Mouse (Mus musculus): ENCODE results near the gene Gucy1b2. TPM values are rescaled to one million over a fixed set of nuclear protein-coding genes. Genes with fewer than 3 reads are reported as not detected.

Gucy1b2 gene
- polyA plus RNA-seq, 1 experiment from 2014 or later, result not detected

DNA sequence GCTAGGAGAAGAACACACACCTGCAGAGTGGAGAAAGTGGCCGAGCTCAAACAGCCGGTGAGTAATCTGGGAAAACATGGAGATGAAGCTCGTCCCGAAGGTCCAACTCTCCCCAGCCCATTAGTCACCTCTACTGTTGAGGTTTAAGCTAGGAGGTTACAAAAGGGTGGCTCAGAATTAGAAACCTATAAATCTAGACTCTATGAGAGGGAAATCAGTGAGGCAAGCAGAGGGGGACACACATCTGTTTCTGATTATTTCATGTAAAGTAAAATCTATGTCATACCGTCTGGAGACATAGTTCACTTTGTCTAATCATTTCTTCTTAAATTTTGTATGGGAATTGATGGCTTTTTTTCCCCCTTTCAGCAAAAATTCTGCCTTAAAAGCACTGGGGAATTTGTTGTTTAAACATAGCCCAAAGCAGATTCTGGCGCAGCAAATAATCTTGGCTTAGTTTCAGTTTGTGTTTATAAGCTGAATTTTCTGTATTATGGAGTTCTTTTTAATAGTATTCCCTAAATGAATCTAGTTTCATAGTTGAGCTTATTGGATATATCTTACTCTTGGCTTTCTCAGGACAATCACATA is 12.2 kb downstream of the Gucy1b2 start:
- H3K9ac ChIP-seq, result no peak overlapping the region
- no peak overlapping the region for H3K4me3 ChIP-seq (replicated peaks)
- 64% methylated on average over 6 of the region's 6 CpGs for WGBS (ENCODE audit: insufficient replicate concordance)
- H3K27ac ChIP-seq, result no peak overlapping the region
- H3K9me3 ChIP-seq (replicated peaks), result no peaks in the 10 kb centered on the region
- DNase-seq, result no peak
- H3K4me1 ChIP-seq (replicated peaks), result no peaks in the 10 kb centered on the region
- no peaks in the 10 kb centered on the region for H3K36me3 ChIP-seq
- no peak for ATAC-seq (ENCODE audit: low read depth)
- no peak overlapping the region for H3K4me2 ChIP-seq
- H3K27me3 ChIP-seq, result no peaks in the 10 kb centered on the region

DNA sequence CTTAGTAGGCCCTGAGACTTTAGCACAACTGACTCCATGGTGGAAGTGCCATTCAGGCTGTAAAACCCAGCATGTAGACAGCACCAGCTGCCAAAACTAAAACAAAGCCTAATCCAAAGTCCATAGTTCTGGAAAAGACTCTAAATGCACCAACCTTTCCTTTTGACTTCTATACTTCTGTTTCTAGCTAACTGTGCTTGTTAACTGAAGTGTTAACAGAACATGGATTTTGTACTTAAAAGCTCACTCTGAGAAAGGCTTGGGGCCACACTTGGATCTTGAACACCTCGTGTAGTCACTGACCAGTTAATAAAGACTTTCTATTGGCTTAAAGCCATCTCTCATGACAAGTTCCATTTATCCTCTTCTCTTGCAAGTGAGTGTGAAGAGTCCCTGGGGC is 13.1 kb downstream of the Gucy1b2 start:
- H3K36me3 ChIP-seq, result no peaks in the 10 kb centered on the region
- no peak overlapping the region for H3K9ac ChIP-seq
- WGBS (ENCODE audit: insufficient replicate concordance), result 51% methylated on average over 1 of the region's 1 CpGs
- H3K27ac ChIP-seq, result no peak overlapping the region
- H3K9me3 ChIP-seq (replicated peaks), result no peaks in the 10 kb centered on the region
- no peaks in the 10 kb centered on the region for H3K27me3 ChIP-seq
- no peak for ATAC-seq (ENCODE audit: low read depth)
- DNase-seq, result no peak
- H3K4me2 ChIP-seq, result no peak overlapping the region
- H3K4me1 ChIP-seq (replicated peaks), result no peaks in the 10 kb centered on the region
- H3K4me3 ChIP-seq (replicated peaks), result no peak overlapping the region

DNA sequence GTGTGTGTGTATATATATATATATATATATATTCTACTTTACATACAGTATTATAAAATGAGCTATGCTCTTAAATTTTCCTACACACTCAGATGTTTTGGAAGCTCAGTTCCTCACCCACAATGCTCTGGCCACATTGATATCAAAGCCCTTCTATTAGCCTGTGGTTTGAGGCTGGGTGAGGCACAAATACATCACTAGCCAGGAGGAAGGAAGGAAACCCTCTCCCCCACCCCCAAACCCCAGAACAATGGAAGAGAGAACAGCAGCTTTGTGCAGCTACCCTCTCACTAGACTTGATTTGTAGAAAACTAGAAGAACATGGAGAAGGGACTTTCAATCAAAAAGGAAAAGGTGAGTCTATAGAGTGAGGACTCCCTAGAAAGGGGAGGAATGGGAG is 16.1 kb downstream of the Gucy1b2 start:
- Histone ChIP-seq H3K4me2 (no peak overlapping the region), H3K4me1 (replicated peaks) (no peaks in the 10 kb centered on the region), H3K9ac (no peak overlapping the region), H3K27ac (no peak overlapping the region), H3K27me3 (no peaks in the 10 kb centered on the region), H3K36me3 (no peaks in the 10 kb centered on the region), H3K4me3 (replicated peaks) (no peak overlapping the region), H3K9me3 (replicated peaks) (no peaks in the 10 kb centered on the region)
- ATAC-seq (ENCODE audit: low read depth), result no peak
- DNase-seq, result no peak

DNA sequence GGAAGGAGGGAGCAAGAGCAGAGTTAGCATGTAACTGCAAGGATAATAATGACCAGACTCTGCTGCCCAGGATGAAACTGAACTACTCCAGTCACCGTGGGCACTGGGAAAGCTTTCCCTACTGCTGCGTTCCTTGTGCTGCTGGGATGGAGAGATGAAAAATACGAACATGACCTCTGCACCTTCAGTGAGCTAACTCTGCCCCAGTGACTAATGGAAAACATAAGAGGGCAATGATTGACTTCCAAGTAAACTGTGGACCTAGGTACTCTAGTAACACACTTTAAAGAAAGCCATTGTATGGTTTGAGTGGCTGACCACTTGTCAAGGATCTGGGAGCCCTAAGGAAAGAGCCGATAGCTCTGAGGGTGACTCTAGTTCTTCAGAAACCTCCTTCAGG is 17.9 kb downstream of the Gucy1b2 start:
- Histone ChIP-seq H3K4me1 (replicated peaks) (no peaks in the 10 kb centered on the region), H3K4me3 (replicated peaks) (no peak overlapping the region), H3K36me3 (no peaks in the 10 kb centered on the region), H3K27me3 (no peaks in the 10 kb centered on the region), H3K9me3 (replicated peaks) (no peaks in the 10 kb centered on the region), H3K9ac (no peak overlapping the region), H3K4me2 (no peak overlapping the region), H3K27ac (no peak overlapping the region)
- ATAC-seq (ENCODE audit: low read depth) (no peak), DNase-seq (no peak)
- 63% methylated on average over 4 of the region's 4 CpGs for WGBS (ENCODE audit: insufficient replicate concordance)

DNA sequence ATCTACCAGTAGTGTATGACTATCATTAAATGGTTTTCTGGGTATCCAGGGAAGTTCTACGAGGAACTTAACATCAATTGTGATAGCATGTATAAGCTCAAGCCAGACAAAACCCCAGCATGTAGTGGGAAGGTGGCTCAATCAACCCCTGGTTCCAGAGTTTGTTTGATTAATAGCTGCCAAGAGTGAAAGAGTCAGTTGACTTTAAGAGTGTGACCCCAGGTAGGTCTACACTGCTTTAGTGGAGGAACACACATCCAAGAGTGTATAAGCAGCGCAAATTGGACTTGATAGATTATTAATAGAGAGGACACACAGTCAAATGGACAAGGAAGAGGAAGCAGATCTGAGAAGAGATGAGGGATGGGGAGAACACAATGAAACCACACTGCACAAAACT is 18.3 kb downstream of the Gucy1b2 start:
- ATAC-seq (ENCODE audit: low read depth), result no peak
- Histone ChIP-seq H3K36me3 (no peaks in the 10 kb centered on the region), H3K4me2 (no peak overlapping the region), H3K4me1 (replicated peaks) (no peaks in the 10 kb centered on the region), H3K9me3 (replicated peaks) (no peaks in the 10 kb centered on the region), H3K27ac (no peak overlapping the region), H3K4me3 (replicated peaks) (no peak overlapping the region), H3K9ac (no peak overlapping the region), H3K27me3 (no peaks in the 10 kb centered on the region)
- WGBS (ENCODE audit: insufficient replicate concordance), result 58% methylated on average over 2 of the region's 2 CpGs
- no peak for DNase-seq

DNA sequence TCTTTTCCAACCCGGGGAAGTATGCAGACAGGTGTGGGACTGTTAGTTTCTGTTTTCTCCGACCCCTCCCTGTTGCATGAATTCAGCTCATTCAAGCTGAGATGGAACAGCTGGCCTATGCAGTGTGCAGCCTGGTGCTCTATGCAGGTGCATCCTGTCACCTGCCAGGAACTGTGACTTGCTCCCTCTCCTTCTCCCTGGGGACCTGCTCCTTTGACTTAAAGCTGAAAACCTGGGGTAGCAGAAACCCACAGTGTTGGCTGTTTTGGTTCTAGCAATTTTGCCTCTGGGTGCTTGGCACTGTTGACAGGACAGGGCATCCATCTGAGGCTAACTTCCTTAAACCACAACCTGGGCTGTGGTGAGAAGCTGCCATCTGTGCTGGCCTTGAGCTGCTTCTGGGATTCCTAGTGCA is 30.8 kb downstream of the Gucy1b2 start:
- Histone ChIP-seq H3K4me2 (no peak overlapping the region), H3K36me3 (no peaks in the 10 kb centered on the region), H3K27me3 (no peaks in the 10 kb centered on the region), H3K9ac (no peak overlapping the region), H3K9me3 (replicated peaks) (no peaks in the 10 kb centered on the region), H3K4me1 (replicated peaks) (no peaks in the 10 kb centered on the region), H3K27ac (no peak overlapping the region), H3K4me3 (replicated peaks) (no peak overlapping the region)
- WGBS (ENCODE audit: insufficient replicate concordance), result 60% methylated on average over 2 of the region's 2 CpGs
- DNase-seq (no peak), ATAC-seq (ENCODE audit: low read depth) (no peak)

DNA sequence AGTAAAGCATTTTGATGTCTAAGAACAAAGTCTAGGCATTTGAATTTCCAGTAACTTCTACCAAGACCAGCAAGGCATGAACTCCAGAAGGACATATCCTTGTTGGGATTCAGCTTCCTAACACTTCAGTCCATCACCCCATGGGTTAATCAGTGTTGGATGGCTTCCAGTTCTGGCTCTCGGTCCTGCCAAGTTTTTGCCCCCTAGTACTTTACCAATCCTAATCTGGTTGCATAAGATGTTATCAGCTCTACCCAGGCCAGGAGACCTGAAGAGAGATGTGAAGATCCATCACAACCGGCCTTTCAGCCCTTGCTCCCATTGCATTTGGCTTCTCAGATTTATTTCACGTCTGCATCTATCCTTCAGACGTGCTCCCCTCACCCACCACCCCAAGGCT is 33.8 kb downstream of the Gucy1b2 start:
- WGBS (ENCODE audit: insufficient replicate concordance), result 67% methylated on average over 4 of the region's 4 CpGs
- Histone ChIP-seq H3K4me2 (no peak overlapping the region), H3K36me3 (no peaks in the 10 kb centered on the region), H3K4me3 (replicated peaks) (no peak overlapping the region), H3K9me3 (replicated peaks) (no peaks in the 10 kb centered on the region), H3K9ac (no peak overlapping the region), H3K4me1 (replicated peaks) (no peaks in the 10 kb centered on the region), H3K27ac (no peak overlapping the region), H3K27me3 (no peaks in the 10 kb centered on the region)
- ATAC-seq (ENCODE audit: low read depth) (no peak), DNase-seq (no peak)

DNA sequence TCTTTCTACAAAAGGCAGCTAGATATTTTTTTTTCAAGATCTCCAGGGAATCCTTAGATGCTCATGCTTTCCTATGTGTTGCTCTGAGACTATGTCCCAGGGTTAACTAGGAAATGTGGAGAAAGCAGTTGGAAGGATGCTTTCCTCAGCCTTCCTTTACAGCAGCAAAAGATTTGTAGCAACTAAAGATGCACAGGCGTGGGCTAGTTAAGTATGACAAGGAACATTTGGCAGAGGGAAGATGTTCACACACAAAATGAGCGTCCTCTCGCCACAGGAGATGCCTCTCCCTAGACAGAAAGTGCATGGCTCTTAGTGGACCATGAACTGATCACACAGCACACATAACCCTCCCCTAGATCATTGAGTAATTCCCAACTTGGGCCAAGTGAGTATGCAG is 38.6 kb downstream of the Gucy1b2 start:
- no peak for DNase-seq

DNA sequence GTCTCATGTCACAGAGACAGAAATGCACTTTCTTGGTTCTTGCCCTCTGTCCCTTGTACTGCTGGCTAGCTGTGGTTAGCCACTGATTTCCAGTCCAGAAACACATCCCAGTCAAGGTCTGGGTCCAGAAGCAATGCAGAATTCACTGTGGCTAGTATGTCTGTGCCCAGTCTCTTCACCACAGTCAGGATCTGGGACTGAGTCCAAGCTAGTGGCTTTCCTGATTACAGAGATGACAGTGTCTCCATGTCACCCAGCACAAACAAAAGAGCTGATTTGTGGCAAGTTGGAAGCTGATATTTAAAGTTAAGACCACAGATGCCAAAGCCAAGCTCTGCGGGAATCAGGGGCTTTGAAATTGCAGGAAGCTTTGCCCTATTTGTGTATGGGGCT is 39.4 kb downstream of the Gucy1b2 start:
- no peak overlapping the region for H3K27ac ChIP-seq
- WGBS (ENCODE audit: insufficient replicate concordance), result 33% methylated on average over 1 of the region's 1 CpGs
- ATAC-seq (ENCODE audit: low read depth) (no peak), DNase-seq (no peak)
- no peaks in the 10 kb centered on the region for H3K36me3 ChIP-seq
- H3K4me3 ChIP-seq (replicated peaks), result no peak overlapping the region
- H3K4me1 ChIP-seq (replicated peaks), result no peaks in the 10 kb centered on the region
- no peak overlapping the region for H3K4me2 ChIP-seq
- H3K9ac ChIP-seq, result no peak overlapping the region
- no peaks in the 10 kb centered on the region for H3K27me3 ChIP-seq
- no peaks in the 10 kb centered on the region for H3K9me3 ChIP-seq (replicated peaks)

More for the DNA sequence above, 38.6 kb downstream of the Gucy1b2 start:
- Histone ChIP-seq H3K4me2 (no peak overlapping the region), H3K9ac (no peak overlapping the region), H3K4me3 (replicated peaks) (no peak overlapping the region), H3K4me1 (replicated peaks) (no peaks in the 10 kb centered on the region), H3K9me3 (replicated peaks) (no peaks in the 10 kb centered on the region), H3K27me3 (no peaks in the 10 kb centered on the region), H3K27ac (no peak overlapping the region), H3K36me3 (no peaks in the 10 kb centered on the region)
- ATAC-seq (ENCODE audit: low read depth), result no peak
- 58% methylated on average over 3 of the region's 3 CpGs for WGBS (ENCODE audit: insufficient replicate concordance)

DNA sequence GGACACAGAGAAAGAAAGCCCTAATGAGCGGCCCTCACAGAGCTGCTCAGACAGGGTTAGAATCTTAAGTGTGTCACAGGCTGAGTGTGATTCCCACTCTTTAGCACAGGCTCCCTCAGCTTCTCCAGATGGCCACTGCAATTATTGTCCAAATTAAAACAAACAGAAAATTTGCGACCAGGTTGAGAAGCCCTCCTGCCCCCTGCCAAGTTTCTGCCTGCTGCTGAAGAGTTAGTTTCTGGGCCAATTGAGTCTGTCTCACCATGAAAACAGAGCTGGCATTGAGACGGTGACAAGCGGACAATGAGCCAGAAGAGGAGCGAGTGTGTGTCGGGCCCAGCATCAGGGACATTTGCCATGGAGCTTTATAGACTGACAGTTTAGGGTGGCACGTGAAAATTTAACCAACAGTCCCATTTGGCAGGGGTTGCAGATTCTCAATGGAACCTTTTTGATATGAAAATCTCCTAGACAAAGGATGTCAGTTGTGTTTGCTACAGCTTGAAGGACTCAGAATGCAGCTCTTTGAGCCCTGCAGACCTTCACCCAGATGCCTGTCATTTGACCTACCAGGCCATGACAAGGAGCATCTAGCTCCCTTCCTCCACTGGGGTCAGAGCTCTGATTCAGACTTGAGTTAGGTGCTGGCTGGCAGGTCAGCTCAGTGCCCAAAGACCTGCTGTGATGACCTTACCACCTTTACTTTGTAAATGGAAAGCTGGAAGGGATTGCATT is 39.9 kb downstream of the Gucy1b2 start:
- WGBS (ENCODE audit: insufficient replicate concordance), result 68% methylated on average over 7 of the region's 7 CpGs
- no peak overlapping the region for H3K27ac ChIP-seq
- H3K9ac ChIP-seq, result no peak overlapping the region

DNA sequence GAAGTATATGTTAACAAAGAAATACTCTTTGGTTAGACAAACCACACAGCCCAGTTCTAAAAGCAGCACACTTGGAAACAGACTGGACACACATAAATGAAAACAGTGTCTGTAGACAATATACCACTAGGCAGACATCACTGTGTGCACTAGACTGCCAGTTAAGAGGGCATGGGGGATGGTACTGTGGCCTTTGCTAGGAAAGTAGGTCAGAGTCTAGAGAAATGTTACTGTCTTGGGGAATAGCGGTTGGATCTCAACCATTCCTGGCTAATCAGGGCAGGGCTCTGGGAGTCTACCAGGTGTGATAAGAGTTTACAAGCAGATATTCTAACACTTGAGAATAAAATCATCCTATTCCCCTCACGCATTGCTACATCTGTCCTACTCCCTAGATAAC is 60.7 kb downstream of the Gucy1b2 start:
- H3K4me1 ChIP-seq (replicated peaks), result no peaks in the 10 kb centered on the region
- no peaks in the 10 kb centered on the region for H3K27me3 ChIP-seq
- no peak overlapping the region for H3K4me2 ChIP-seq
- no peak overlapping the region for H3K27ac ChIP-seq
- H3K4me3 ChIP-seq (replicated peaks), result no peak overlapping the region
- H3K9ac ChIP-seq, result no peak overlapping the region
- DNase-seq, result no peak
- H3K9me3 ChIP-seq (replicated peaks), result no peaks in the 10 kb centered on the region
- no peaks in the 10 kb centered on the region for H3K36me3 ChIP-seq
- no peak for ATAC-seq (ENCODE audit: low read depth)
- 77% methylated on average over 2 of the region's 2 CpGs for WGBS (ENCODE audit: insufficient replicate concordance)

More for the DNA sequence above, 39.9 kb downstream of the Gucy1b2 start:
- Histone ChIP-seq H3K4me3 (replicated peaks) (no peak overlapping the region), H3K9me3 (replicated peaks) (no peaks in the 10 kb centered on the region), H3K27me3 (no peaks in the 10 kb centered on the region), H3K4me2 (no peak overlapping the region), H3K4me1 (replicated peaks) (no peaks in the 10 kb centered on the region), H3K36me3 (no peaks in the 10 kb centered on the region)
- DNase-seq (no peak), ATAC-seq (ENCODE audit: low read depth) (no peak)

DNA sequence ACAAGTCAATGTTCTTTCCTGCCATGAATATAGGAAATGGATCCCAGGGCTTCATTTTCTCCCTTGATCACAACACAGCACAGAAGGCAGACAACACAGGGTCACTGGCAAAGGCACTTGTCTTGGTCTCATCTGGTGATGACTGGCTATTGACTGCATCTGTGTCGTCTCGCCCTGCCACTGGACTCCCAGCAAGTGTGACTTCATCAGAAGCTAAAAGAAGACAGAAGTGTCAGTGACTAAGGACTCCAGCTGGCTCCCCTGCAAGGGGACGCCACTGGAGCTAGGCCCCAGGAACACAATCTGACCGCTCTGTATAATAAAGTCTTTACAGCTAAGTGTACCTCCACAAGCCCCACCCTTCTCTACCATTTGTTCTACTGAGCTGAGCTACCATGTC is 63.3 kb downstream of the Gucy1b2 start:
- no peak for DNase-seq
- Histone ChIP-seq H3K36me3 (no peaks in the 10 kb centered on the region), H3K27ac (no peak overlapping the region), H3K4me1 (replicated peaks) (no peaks in the 10 kb centered on the region), H3K9ac (no peak overlapping the region), H3K9me3 (replicated peaks) (no peaks in the 10 kb centered on the region), H3K4me2 (no peak overlapping the region), H3K27me3 (no peaks in the 10 kb centered on the region), H3K4me3 (replicated peaks) (no peak overlapping the region)
- 63% methylated on average over 4 of the region's 4 CpGs for WGBS (ENCODE audit: insufficient replicate concordance)
- ATAC-seq (ENCODE audit: low read depth), result no peak
